Mouse (Mus musculus): Measurements from ENCODE around the gene Fbln7. TPM values are rescaled to one million over a fixed set of nuclear protein-coding genes. Genes with fewer than 3 reads are reported as not detected.

Gene Fbln7
- total RNA-seq (2022): 1 to 10 TPM; 1.0 to 2.1 (median 1.9) TPM

DNA sequence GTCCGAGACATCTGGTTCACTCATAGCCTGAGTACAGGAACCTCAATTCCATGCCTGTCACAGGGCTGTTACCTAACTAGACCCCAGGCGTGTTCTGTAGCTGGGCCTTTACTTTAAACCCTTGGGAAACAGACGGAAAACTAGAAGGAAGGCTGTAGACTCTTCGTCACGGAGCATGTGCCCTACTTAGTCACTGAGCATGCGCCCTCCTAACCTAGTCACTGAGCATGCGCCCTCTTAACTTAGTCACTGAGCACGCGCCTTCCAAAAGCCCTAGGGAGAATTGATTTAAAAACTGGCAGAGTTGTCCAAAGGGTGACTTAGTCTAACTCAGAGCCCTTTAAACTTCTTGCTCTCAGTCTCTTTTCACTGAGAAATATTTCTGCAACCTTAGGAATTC is at the start of gene Fbln7:
Gene Fbln7, plus strand, starts transcription at position 346 of the 400 bp plus-strand sequence.
- DNase-seq (ENCODE audit: low spot score in 2 of 2): no peak

GRCm38 (mm10) chr2:128816311-128816710 is 46.5 kb upstream of the Fbln7 start:
- no peak for DNase-seq (ENCODE audit: low spot score in 2 of 2)

- no peak for DNase-seq (ENCODE audit: low spot score in 2 of 2)
These were observed 45.9 kb upstream of the Fbln7 start for GRCm38 (mm10) chr2:128816916-128817315.

- peak in 1 of 2 experiments; percentile 72 for DNase-seq (ENCODE audit: low spot score in 2 of 2)
These were observed 45.4 kb upstream of the Fbln7 start for GRCm38 (mm10) chr2:128817387-128817785.

- peak; percentile 93 to 96 for DNase-seq (ENCODE audit: low spot score in 2 of 2)
These were observed 44.7 kb upstream of the Fbln7 start, which contains the start of gene Tmem87b for GRCm38 (mm10) chr2:128817786-128818681. Gene Tmem87b, plus strand, starts transcription at chr2:128818118.

DNA sequence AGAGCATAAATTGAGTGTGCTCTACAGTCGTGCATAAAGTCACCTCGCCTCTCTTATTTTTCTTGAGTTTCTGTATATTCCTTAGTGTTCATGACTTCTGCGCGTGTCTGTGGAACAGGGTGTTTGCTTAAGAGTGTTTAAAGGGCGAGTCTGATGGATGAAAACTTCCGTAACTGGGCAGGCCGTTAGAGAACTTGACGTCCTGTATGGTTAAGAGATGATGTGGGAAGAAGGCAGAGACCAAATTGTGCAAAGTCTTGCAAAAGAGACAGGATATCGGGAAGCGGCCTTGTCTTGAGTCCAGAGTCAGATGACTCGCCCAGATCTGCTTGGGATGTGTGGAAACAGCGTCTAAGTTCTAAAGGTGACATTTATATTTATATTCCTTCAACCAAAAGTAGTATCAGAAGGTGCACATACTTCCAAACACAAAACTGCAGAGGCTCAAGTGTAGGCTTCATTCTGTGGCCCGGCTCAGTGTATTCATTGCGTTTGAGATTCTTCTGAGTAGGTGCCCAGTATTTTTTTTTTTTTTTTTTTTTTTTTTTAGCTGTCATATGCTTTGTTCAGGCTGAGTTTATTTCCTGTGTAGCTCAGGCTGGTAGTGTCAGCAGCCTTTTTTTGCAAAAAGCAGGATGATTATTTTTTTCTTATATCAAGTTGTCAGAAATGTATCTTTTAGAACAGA is 43.7 kb upstream of the Fbln7 start:
- peak in 1 of 2 experiments; percentile 13 for DNase-seq (ENCODE audit: low spot score in 2 of 2)

DNA sequence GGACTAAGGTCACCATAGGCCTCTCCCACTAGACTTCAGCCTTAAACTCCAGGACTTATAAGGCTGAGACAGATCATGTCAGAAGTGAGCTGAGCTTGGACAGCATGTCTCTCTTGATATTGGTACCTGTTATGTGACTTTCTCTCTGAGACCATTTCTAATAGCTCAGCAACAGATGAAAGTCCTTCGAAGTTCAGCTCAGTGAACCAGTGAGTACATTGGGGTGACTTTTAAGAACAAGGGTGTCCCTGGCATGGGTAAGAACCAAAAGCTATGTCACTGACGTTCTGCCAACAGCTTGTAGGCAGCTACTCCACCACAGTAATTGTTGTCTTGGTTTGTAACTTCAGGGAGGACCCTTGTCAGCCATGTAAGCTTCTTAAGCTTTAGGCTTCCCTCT is 42.1 kb upstream of the Fbln7 start:
- DNase-seq (ENCODE audit: low spot score in 2 of 2): no peak

DNA sequence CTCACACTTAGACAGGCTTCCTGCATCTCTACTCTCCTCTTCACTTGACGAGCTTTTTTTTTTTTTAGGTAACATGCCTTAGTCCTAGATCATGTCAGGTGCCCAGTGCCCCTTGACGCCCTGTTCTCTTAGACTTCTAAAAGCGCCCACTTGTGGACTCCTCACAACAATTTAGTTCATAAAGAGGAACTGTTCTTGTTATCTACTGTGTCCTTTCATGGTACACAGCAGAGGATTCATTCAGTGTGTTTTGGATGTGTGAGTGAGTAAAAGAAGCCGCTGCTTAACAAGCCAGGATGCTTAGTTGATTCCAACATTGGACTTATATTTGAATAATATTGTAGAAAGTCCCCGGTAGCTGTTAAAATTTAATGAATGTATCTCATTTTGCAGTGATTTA is 38.9 kb upstream of the Fbln7 start:
- no peak for DNase-seq (ENCODE audit: low spot score in 2 of 2)

DNA sequence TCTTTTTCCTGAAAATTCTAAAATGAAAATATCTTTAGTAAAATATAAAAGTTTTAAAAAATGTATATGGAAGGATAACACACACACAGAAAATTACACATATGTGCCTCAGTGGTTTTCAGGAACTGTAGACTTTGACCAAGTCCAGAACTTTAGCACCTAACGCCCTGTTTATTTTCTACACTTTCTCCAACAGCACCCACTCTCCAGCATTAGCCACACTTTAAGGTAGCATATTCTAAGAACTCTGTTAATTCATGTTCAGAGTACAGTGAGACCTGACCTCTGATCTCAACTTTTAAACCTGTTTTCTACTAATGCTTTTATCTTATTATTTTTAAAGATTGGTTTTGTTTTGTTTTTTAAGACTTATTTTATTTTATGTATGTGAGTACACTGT is 35.0 kb upstream of the Fbln7 start:
- DNase-seq (ENCODE audit: low spot score in 2 of 2): no peak

DNA sequence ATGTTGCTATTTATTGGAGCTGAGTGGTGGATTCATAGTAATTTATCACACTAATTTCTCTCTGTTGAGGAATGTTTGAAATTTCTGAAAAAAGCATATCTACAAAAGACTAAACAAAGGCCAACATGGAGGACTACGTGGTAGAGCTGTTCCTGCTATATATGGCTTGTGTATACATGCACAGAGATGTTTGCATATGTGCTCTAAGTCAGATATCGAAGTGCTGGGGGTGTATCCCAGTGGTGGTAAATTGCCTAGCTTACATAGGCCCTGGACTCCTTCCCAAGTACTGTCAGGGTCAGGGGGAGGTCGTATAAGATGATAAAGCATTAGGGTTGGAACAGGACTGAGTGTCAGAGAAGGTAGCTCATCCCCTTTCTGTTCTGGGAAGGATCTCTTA is 30.2 kb upstream of the Fbln7 start:
- DNase-seq (ENCODE audit: low spot score in 2 of 2): no peak

DNA sequence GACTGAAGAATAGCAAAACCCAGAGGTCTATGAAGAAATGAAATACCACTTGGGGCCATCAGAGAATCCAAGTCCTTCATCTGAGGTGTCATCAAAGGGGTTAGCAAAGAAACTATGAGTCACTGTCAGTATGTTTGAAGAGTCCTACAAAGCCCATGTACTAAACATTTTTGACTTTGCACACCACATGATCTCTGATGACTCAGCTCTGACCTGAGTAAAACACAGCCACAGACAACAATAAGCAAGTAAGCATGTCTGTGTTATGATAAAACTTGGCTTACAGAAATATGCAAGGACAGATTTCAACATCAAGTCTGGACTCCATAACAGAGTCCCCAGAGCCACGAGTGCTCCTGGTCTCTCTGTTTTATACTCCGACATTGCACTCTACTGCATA is 29.7 kb upstream of the Fbln7 start:
- no peak for DNase-seq (ENCODE audit: low spot score in 2 of 2)

DNA sequence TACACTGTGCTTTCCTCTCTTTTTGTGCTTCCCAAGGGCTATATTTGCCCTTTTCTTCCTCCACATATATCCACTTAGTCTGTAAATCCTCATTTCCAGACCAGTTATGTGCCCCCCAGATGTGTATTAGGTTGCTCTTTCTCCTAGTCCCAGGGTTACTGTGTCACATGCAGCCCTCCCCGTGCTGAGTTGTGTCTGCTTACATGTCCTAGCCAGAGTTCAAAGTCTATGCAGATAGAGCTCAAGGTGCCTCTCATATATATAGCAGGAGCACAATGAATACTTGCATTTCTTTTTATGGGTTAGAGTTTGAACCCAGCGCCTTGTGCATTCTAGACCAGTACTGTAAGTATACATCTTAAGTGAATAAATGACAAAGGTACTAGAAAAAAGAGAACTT is 29.3 kb upstream of the Fbln7 start:
- no peak for DNase-seq (ENCODE audit: low spot score in 2 of 2)

- DNase-seq (ENCODE audit: low spot score in 2 of 2): no peak
These were observed 25.2 kb upstream of the Fbln7 start for GRCm38 (mm10) chr2:128837531-128837930.

GRCm38 (mm10) chr2:128838611-128839010 is 24.2 kb upstream of the Fbln7 start:
- no peak for DNase-seq (ENCODE audit: low spot score in 2 of 2)

- no peak for DNase-seq (ENCODE audit: low spot score in 2 of 2)
These were observed 23.3 kb upstream of the Fbln7 start for GRCm38 (mm10) chr2:128839501-128839900.

- no peak for DNase-seq (ENCODE audit: low spot score in 2 of 2)
These were observed 20.3 kb upstream of the Fbln7 start for GRCm38 (mm10) chr2:128842437-128842836.

- DNase-seq (ENCODE audit: low spot score in 2 of 2): no peak
These were observed 12.7 kb upstream of the Fbln7 start for GRCm38 (mm10) chr2:128850036-128850435.

GRCm38 (mm10) chr2:128856673-128857072 is 6.1 kb upstream of the Fbln7 start:
- DNase-seq (ENCODE audit: low spot score in 2 of 2): no peak

GRCm38 (mm10) chr2:128858962-128859361 is 3.8 kb upstream of the Fbln7 start:
- DNase-seq (ENCODE audit: low spot score in 2 of 2): no peak

- DNase-seq (ENCODE audit: low spot score in 2 of 2): no peak
These were observed 2.9 kb upstream of the Fbln7 start for GRCm38 (mm10) chr2:128859861-128860260.

GRCm38 (mm10) chr2:128863777-128864331 is 1.1 kb downstream of the Fbln7 start:
- peak in 1 of 2 experiments; percentile 15 for DNase-seq (ENCODE audit: low spot score in 2 of 2)

DNA sequence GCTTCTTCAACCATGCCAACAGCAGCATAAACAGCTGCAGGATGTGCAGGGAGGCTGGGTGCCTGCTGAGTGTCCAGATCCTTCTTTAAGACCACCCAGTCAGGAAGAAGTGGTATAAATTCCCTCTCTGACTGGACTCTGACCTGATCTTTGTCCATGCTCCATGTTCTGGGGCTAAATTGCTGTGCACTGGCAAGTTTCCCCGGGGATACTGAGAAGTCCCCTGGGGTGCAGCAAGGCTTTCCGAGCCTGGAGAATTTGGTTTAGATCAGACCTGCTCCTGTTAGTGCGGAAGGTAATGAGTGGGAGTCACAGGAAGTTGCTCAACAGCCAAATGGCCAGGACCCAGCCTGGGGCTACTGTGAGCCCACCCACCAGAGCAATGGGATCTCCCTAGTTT is 2.3 kb downstream of the Fbln7 start:
- no peak for DNase-seq (ENCODE audit: low spot score in 2 of 2)
